Mouse (Mus musculus) regulatory T cell (primary cell): ENCODE results near the gene Zfp53.

Experiments used
- in situ Hi-C: fragments of 300-600 bp; cut with MboI, MseI; formaldehyde crosslinking; loops from one replicate; pipeline ENCODE4 v1.15.1; 2025; ENCODE audit warnings: high pct_unique_total_duplicates

Zfp53 gene

GRCm38 (mm10) chr17:21517130-21517671 lies 28.4 kb downstream of the Zfp53 start:
- in situ Hi-C loops = loop anchor here (10.0 kb wide), 1 partner anchor 92 kb away; the partner anchor contains the start of gene Zfp54

GRCm38 (mm10) chr17:21526270-21526669 lies 37.5 kb downstream of the Zfp53 start:
- in situ Hi-C loops = no loop called here

DNA sequence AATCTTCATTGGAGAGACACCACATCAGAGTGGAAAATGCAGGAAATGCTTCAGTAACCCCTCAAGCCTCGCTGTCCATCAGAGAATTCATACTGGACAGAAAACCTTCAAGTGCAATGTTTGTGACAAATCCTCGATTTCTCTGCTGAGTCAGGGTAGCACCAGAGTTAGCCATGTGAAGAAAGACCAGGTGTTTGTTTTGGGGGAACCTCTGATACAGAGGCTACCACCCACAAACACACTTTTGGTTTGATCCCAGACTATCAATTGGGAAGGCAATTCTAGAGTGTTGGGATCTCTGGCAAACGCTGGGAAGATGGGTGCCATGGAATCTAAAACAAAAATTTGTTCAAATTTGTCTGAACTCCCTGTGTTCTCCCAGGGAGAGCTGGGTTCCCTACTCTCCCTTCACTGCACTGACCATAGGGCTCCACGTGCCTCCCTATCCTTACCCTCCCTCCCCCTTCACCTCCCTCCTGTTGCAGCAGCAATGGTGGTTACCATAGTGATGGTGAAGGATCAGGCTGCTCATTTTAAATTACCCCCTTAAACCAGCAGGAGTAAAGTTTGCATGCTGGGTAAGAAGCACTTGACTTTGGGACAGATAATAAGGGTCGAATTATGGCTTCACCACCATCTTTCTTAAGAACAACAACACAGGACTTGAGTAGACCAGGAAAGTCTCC lies 42.0 kb downstream of the Zfp53 start:
- in situ Hi-C loops = loop anchor here (5.0 kb wide), 1 partner anchor 78 kb away; the partner anchor contains the start of gene Zfp51

DNA sequence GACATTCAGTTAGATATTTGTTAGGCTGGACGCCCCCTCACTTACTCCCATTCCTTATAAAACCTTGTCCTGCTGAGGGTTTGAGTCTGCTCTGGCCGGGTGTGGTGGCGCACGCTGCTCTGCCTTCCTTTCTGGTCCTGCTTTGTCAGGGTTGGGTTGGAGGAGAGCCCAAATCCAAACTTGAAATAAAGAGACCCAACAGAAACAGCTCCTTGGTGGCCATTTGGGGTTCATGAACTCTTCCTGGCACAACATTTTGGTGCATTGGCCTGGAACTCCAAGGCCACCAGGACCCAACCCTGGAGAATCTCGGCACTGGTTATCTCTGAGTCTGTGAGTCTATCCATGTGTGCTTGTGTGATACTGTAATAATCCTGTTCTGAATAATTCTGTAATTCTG lies 42.8 kb downstream of the Zfp53 start:
- in situ Hi-C loops = loop anchor here (5.0 kb wide), 1 partner anchor 79 kb away; the partner anchor contains the start of gene Zfp51

- in situ Hi-C loops = loop anchor here (5.0 kb wide), 1 partner anchor 80 kb away; the partner anchor contains the start of gene Zfp51
Observed at GRCm38 (mm10) chr17:21532101-21532951, 43.5 kb downstream of the Zfp53 start.

- in situ Hi-C loops = loop anchor here (5.0 kb wide), 1 partner anchor 82 kb away; the partner anchor contains the start of gene Zfp51
Observed at GRCm38 (mm10) chr17:21533961-21534360, 45.2 kb downstream of the Zfp53 start.

DNA sequence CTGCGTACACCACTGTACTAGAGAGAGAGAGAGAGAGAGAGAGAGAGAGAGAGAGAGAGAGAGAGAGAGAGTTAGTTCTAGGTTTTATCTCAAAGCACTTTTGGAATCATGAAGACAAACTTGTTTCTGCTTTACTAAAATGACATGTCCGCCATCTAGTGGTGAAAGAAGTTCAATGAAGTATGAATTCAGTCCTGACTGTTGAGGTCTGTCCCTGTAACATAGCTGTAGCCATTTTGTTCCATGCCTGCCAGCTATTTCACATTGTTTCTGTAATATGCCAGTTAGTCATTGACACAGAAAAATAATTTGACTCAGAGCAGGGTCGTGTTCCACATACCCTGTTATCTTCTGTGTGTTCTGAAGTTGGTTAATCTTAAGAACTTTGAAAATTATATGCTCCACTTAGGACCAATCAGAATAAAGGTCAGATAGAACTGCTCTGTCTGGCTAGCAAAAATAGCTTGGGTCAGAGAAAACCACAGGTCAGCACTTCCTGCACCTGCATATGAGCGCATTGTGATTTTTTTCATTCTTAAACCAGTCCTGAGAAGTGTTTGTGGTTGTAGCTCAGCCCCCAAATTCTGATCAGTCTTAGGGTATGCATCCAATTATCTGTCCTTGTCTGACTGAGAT lies 45.8 kb downstream of the Zfp53 start:
- in situ Hi-C loops = loop anchor here (5.0 kb wide), 1 partner anchor 82 kb away; the partner anchor contains the start of gene Zfp51

DNA sequence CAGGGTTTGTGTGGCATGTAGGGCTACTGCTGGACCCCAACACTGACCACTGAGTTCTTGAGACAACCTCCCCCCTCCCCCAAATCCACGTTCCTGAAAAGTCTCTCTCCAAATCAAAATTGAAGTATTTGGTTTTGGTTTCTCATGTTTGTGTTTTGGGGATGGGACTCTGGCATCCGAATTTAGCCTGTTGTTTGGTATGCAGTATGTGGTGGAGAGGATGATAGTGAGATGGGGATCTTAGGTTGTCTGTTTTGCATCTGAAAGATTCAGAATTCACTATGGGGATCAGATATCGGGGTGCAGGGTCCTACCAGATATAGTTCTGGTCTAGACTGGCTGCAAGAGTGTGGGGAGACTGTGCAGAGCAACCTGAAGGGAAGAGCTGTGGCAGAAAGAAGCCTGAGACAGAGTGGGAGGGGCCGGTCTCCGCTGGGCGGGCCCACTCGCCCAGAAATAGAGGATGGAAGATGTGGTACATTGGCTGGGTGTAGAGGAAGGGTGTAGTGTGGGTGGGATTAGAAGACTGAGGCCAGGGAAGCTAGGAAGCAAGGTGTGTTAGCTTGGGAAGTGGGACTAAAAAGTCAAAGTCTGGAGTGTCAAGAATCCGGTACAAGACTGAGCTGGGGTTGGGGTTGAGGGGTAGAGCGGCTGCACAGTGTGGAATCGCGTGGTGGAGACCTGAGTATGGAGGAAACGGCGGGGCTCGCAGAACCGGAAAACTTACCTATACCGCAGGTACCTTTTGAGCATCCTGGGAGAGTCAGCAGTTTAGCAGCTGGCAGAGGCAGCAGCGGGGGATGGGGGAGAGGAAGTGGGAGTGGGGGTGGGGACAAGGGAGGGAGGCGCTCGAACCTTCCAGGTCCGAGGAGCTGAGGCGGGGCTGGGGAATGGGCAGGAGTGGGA lies 46.6 kb downstream of the Zfp53 start, which contains the start of gene Zfp52:
Zfp52 (plus strand) TSS at position 444 of the 906 bp plus-strand sequence.
- in situ Hi-C loops = no loop called here

DNA sequence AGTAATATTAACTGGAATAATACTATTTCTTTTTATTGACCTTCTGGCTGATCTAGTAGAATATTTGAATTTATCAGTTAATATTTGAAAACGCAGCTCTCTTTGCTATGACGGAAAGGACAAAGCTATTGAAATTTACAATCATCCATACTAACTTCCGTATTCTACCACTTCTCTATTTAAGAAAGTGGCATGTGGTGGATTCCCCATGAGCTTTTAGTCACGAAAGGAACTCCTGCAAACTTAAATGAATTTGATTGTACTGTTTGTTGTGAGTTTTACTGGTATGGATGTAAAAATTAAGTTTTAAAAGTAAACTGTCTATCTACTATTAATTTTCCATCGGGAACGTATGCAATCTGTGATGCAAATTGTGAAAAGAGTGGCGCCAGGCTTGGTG lies 47.3 kb downstream of the Zfp53 start:
- in situ Hi-C loops = no loop called here

- in situ Hi-C loops = no loop called here
Observed at GRCm38 (mm10) chr17:21536676-21537075, 47.9 kb downstream of the Zfp53 start.

- in situ Hi-C loops = loop anchor here (25.0 kb wide), 1 partner anchor 546 kb away; the partner anchor contains the start of gene Zfp160
Observed at GRCm38 (mm10) chr17:21557831-21558230, 69.0 kb downstream of the Zfp53 start.
